Mouse (Mus musculus) intestine, postnatal 0 days (tissue): Measurements from ENCODE around the gene Gimap9. TPM values are rescaled to one million over a fixed set of nuclear protein-coding genes. Genes with fewer than 3 reads are reported as not detected.

Source experiments
- ATAC-seq: fragments of 200-750 bp; cut with Nextera tagmentation; 2 replicates; pipeline ENCODE4 v1.8.0; 2017; ENCODE audit warnings: mild to moderate bottlenecking, moderate TSS enrichment, moderate library complexity
- H3K27ac ChIP-seq: fragments of 300-500 bp; sonication (generic); 2 replicates; pipeline ENCODE4 v1.5.1; 2014; ENCODE audit warnings: mild to moderate bottlenecking, low read depth, low read length, moderate library complexity
- H3K27me3 ChIP-seq: fragments of 300-500 bp; sonication (generic); replicated peaks from 2 replicates; pipeline ENCODE4 v1.6.1; 2014; ENCODE audit warnings: low read length, mixed read lengths; ENCODE audit not compliant: control insufficient read depth, insufficient read depth
- H3K36me3 ChIP-seq: fragments of 300-500 bp; sonication (generic); 2 replicates; pipeline ENCODE4 v1.6.1; 2014; ENCODE audit warnings: mild to moderate bottlenecking, moderate library complexity; ENCODE audit not compliant: control insufficient read depth, insufficient read depth
- H3K4me1 ChIP-seq: fragments of 300-500 bp; sonication (generic); replicated peaks from 2 replicates; pipeline ENCODE4 v1.6.1; 2014; ENCODE audit warnings: antibody characterized with exemption, low read length, mixed read lengths; ENCODE audit not compliant: control insufficient read depth, insufficient read depth
- H3K4me2 ChIP-seq: fragments of 300-500 bp; sonication (generic); replicated peaks from 2 replicates; pipeline ENCODE4 v1.6.1; 2014; ENCODE audit warnings: low read depth, mild to moderate bottlenecking, moderate library complexity
- H3K4me3 ChIP-seq: fragments of 300-500 bp; sonication (generic); 2 replicates; pipeline ENCODE4 v1.5.1; 2014; ENCODE audit warnings: low read depth, low read length
- H3K9ac ChIP-seq: fragments of 300-500 bp; sonication (generic); 2 replicates; pipeline ENCODE4 v1.6.1; 2014; ENCODE audit warnings: mild to moderate bottlenecking, low read depth, low read length
- H3K9me3 ChIP-seq: fragments of 300-500 bp; sonication (generic); 2 replicates; pipeline ENCODE4 v1.6.1; 2016; ENCODE audit warnings: mixed run types; ENCODE audit not compliant: control insufficient read depth
- CTCF ChIP-seq: sonication (generic); IDR thresholded peaks from 2 replicates; pipeline ENCODE4 v1.5.1; 2016; ENCODE audit warnings: low read depth, mild to moderate bottlenecking, control low read depth, antibody characterized with exemption, moderate library complexity
- whole genome bisulfite sequencing: fragments of 180-500 bp; shearing (Covaris S2); extraction: QIAGEN DNeasy Blood & Tissue Kit; methylation state at CpG from one replicate; pipeline ENCODE4 v1.1.7; 2014; 5-methylcytosine and 5-hydroxymethylcytosine counted together
- polyA plus RNA-seq: library from polyadenylated mRNA; unstranded; fragments of >200 nt; fragmentation: Nextera tagmentation; extraction: Ambion mirVana; gene quantifications from 2 replicates; pipeline ENCODE4 v1.2.1, GENCODE M21; 2015

Gene Gimap9
- polyA plus RNA-seq, 1 experiment from 2014 or later = 9.9 TPM

- no peak for TF ChIP-seq CTCF
- 0 out of 2 replicates have a peak within 1 kb of the TSS, but pooled peaks have one; percentile 17 for H3K4me2 ChIP-seq
- no peak for ATAC-seq
- 63% methylated on average over 5 of the region's 5 CpGs for WGBS
- no peak within 1 kb of the TSS; the same call in 1 of the 2 replicates for H3K27ac ChIP-seq
- H3K4me1 ChIP-seq = no peaks in the 10 kb centered on the region
- H3K36me3 ChIP-seq = no peaks in the 10 kb centered on the region
- H3K4me3 ChIP-seq = no peak within 1 kb of the TSS
- H3K9ac ChIP-seq = no peak within 1 kb of the TSS
- no peaks in the 10 kb centered on the region for H3K27me3 ChIP-seq
- H3K9me3 ChIP-seq = no peaks in the 10 kb centered on the region
Observed at GRCm38 (mm10) chr6:48684319-48684718, 8.4 kb downstream of the Gimap9 start, which contains the start of gene Gimap4. Gimap4 (plus strand) TSS chr6:48684549.

- Histone ChIP-seq H3K4me3 (no peak overlapping the region), H3K27ac (no peak overlapping the region; the same call in 1 of the 2 replicates), H3K4me2 (0 out of 2 replicates have a peak overlapping the region, but pooled peaks have one; percentile 17), H3K9ac (no peak overlapping the region), H3K36me3 (no peaks in the 10 kb centered on the region), H3K9me3 (no peaks in the 10 kb centered on the region), H3K27me3 (no peaks in the 10 kb centered on the region), H3K4me1 (no peaks in the 10 kb centered on the region)
- WGBS = 69% methylated on average over 4 of the region's 4 CpGs
- TF ChIP-seq CTCF = 0 out of 2 replicates have a peak, but pooled peaks have one; percentile 5
- ATAC-seq = no peak
Observed at GRCm38 (mm10) chr6:48684806-48685205, 8.9 kb downstream of the Gimap9 start.

- Histone ChIP-seq H3K4me1 (no peaks in the 10 kb centered on the region), H3K27me3 (no peaks in the 10 kb centered on the region), H3K9me3 (no peaks in the 10 kb centered on the region), H3K27ac (no peak overlapping the region; the same call in 1 of the 2 replicates), H3K4me3 (no peak overlapping the region), H3K4me2 (no peak overlapping the region), H3K36me3 (no peaks in the 10 kb centered on the region), H3K9ac (no peak overlapping the region)
- ATAC-seq = no peak
- no peak for TF ChIP-seq CTCF
- 94% methylated on average over 2 of the region's 2 CpGs for WGBS
Observed at GRCm38 (mm10) chr6:48685251-48685650, 9.3 kb downstream of the Gimap9 start.

GRCm38 (mm10) chr6:48685694-48686665 is 10.1 kb downstream of the Gimap9 start:
- Histone ChIP-seq H3K4me1 (no peaks in the 10 kb centered on the region), H3K9me3 (no peaks in the 10 kb centered on the region), H3K4me2 (no peak overlapping the region), H3K9ac (no peak overlapping the region), H3K36me3 (no peaks in the 10 kb centered on the region), H3K27ac (no peak overlapping the region), H3K4me3 (no peak overlapping the region), H3K27me3 (no peaks in the 10 kb centered on the region)
- WGBS = 87% methylated on average over 7 of the region's 7 CpGs
- ATAC-seq = no peak
- no peak for TF ChIP-seq CTCF

GRCm38 (mm10) chr6:48687077-48687476 is 11.1 kb downstream of the Gimap9 start:
- no peak for TF ChIP-seq CTCF
- H3K9ac ChIP-seq = no peak overlapping the region
- no peak overlapping the region for H3K4me3 ChIP-seq
- no peaks in the 10 kb centered on the region for H3K36me3 ChIP-seq
- no peaks in the 10 kb centered on the region for H3K27me3 ChIP-seq
- H3K4me2 ChIP-seq = no peak overlapping the region
- H3K4me1 ChIP-seq = no peaks in the 10 kb centered on the region
- no peak for ATAC-seq
- no peak overlapping the region for H3K27ac ChIP-seq
- H3K9me3 ChIP-seq = no peaks in the 10 kb centered on the region
- WGBS = 84% methylated on average over 2 of the region's 2 CpGs

GRCm38 (mm10) chr6:48689320-48689719 is 13.4 kb downstream of the Gimap9 start:
- no peaks in the 10 kb centered on the region for H3K27me3 ChIP-seq
- no peak overlapping the region for H3K9ac ChIP-seq
- H3K4me1 ChIP-seq = no peaks in the 10 kb centered on the region
- no peak overlapping the region for H3K27ac ChIP-seq
- 88% methylated on average over 2 of the region's 2 CpGs for WGBS
- no peaks in the 10 kb centered on the region for H3K36me3 ChIP-seq
- H3K4me2 ChIP-seq = no peak overlapping the region
- no peak for ATAC-seq
- H3K4me3 ChIP-seq = no peak overlapping the region
- no peaks in the 10 kb centered on the region for H3K9me3 ChIP-seq
- no peak for TF ChIP-seq CTCF
